Mouse (Mus musculus): ENCODE data around the gene Naaa.

Gene Naaa

GRCm38 (mm10) chr5:92215308-92215707 lies 62.7 kb downstream of the Naaa start, which contains the start of gene U90926:
Gene U90926, minus strand, starts transcription at chr5:92215408.
- no peak for DNase-seq (ENCODE audit: low spot score in 2 of 2)

- DNase-seq (ENCODE audit: low spot score in 2 of 2) = no peak
Measured at GRCm38 (mm10) chr5:92212231-92212630, 65.7 kb downstream of the Naaa start.

GRCm38 (mm10) chr5:92210205-92210604 lies 67.8 kb downstream of the Naaa start:
- no peak for DNase-seq (ENCODE audit: low spot score in 2 of 2)

All from spleen, postnatal 14 days (tissue).